Mouse (Mus musculus) embryonic fibroblast, embryonic 13.5 days (primary cell): ENCODE measurements at regions not wholly inside any gene's neighbourhood (a gene's known extent, or its start where the extent isn't known, plus 50 kb on each side); places are given as distances from the start of the nearest gene placed in this dataset.

Experiments
- CTCF ChIP-seq: IDR thresholded peaks from 2 replicates; pipeline ENCODE4 v1.5.1; 2011; ENCODE audit warnings: mild to moderate bottlenecking, control low read depth, low read length, moderate library complexity, borderline replicate concordance; ENCODE audit not compliant: insufficient read depth
- POLR2A ChIP-seq: IDR thresholded peaks from 2 replicates; pipeline ENCODE4 v1.6.1; 2011; ENCODE audit warnings: low read depth, mild to moderate bottlenecking, control low read depth, low read length, moderate library complexity

- TF ChIP-seq CTCF = no peak
- TF ChIP-seq POLR2A = no peak
These were observed 172.3 kb upstream of the Ghr start for GRCm38 (mm10) chr15:3755636-3756035.
